Mouse (Mus musculus): ENCODE data around the gene Rap1gap2. TPM values are rescaled to one million over a fixed set of nuclear protein-coding genes. Genes with fewer than 3 reads are reported as not detected.

Gene Rap1gap2
- polyA plus RNA-seq, 1 experiment from 2014 or later, result 6.6 TPM

GRCm38 (mm10) chr11:74393489-74393888 lies 217.2 kb downstream of the Rap1gap2 start:
- Histone ChIP-seq H3K9me3 (replicated peaks; ENCODE audit: control insufficient read depth, low read length) (no peaks in the 10 kb centered on the region), H3K4me3 (ENCODE audit: low read depth, low read length) (no peak overlapping the region), H3K27ac (ENCODE audit: low read depth, low read length) (no peak overlapping the region), H3K4me1 (ENCODE audit: control insufficient read depth, insufficient read depth, low read length) (peaks cover 10% of the 10 kb centered on the region; the same call in 1 of the 2 replicates), H3K4me2 (no peak overlapping the region), H3K27me3 (ENCODE audit: control insufficient read depth, insufficient read depth, low read length) (no peaks in the 10 kb centered on the region), H3K36me3 (ENCODE audit: control insufficient read depth, insufficient read depth, low read length) (no peaks in the 10 kb centered on the region), H3K9ac (ENCODE audit: low read depth, low read length) (no peak overlapping the region)
- 0 out of 2 replicates have a peak, but pooled peaks have one; percentile 33 for ATAC-seq (replicated peaks; ENCODE audit: insufficient number of reproducible peaks, low FRiP score, low TSS enrichment)
- WGBS (ENCODE audit: insufficient replicate concordance), result 69% methylated on average over 5 of the region's 5 CpGs

GRCm38 (mm10) chr11:74392903-74393302 lies 217.8 kb downstream of the Rap1gap2 start:
- Histone ChIP-seq H3K27ac (ENCODE audit: low read depth, low read length) (no peak overlapping the region), H3K27me3 (ENCODE audit: control insufficient read depth, insufficient read depth, low read length) (no peaks in the 10 kb centered on the region), H3K9me3 (replicated peaks; ENCODE audit: control insufficient read depth, low read length) (no peaks in the 10 kb centered on the region), H3K9ac (ENCODE audit: low read depth, low read length) (no peak overlapping the region), H3K4me1 (ENCODE audit: control insufficient read depth, insufficient read depth, low read length) (peaks cover 10% of the 10 kb centered on the region; the same call in 1 of the 2 replicates), H3K36me3 (ENCODE audit: control insufficient read depth, insufficient read depth, low read length) (no peaks in the 10 kb centered on the region), H3K4me3 (ENCODE audit: low read depth, low read length) (no peak overlapping the region), H3K4me2 (no peak overlapping the region)
- ATAC-seq (replicated peaks; ENCODE audit: insufficient number of reproducible peaks, low FRiP score, low TSS enrichment), result no peak
- 74% methylated on average over 6 of the region's 6 CpGs for WGBS (ENCODE audit: insufficient replicate concordance)

DNA sequence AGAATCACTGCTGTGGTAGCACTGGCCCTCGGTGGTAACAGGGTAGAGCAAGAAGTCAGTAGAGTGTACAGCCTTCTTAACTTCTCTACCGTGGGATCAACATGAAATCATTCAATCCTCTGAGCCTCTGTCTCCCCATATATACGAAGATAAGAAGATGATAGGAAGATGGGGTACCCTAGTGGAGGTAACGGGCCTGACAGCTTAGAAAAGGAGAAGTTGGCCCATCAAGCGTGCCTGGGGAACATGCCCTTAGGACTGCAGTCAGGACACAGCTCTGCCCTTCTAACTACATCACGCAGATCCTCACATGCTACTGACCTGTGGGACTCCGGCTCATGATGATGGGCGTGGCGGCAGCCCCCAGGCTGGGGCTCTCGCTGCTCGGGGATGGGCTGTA lies 218.8 kb downstream of the Rap1gap2 start:
- Histone ChIP-seq H3K27me3 (ENCODE audit: control insufficient read depth, insufficient read depth, low read length) (no peaks in the 10 kb centered on the region), H3K4me1 (ENCODE audit: control insufficient read depth, insufficient read depth, low read length) (peaks cover 10% of the 10 kb centered on the region; the same call in 1 of the 2 replicates), H3K27ac (ENCODE audit: low read depth, low read length) (no peak overlapping the region), H3K36me3 (ENCODE audit: control insufficient read depth, insufficient read depth, low read length) (no peaks in the 10 kb centered on the region), H3K9me3 (replicated peaks; ENCODE audit: control insufficient read depth, low read length) (no peaks in the 10 kb centered on the region), H3K4me2 (no peak overlapping the region), H3K4me3 (ENCODE audit: low read depth, low read length) (no peak overlapping the region), H3K9ac (ENCODE audit: low read depth, low read length) (no peak overlapping the region)
- ATAC-seq (replicated peaks; ENCODE audit: insufficient number of reproducible peaks, low FRiP score, low TSS enrichment), result no peak
- WGBS (ENCODE audit: insufficient replicate concordance), result 83% methylated on average over 11 of the region's 11 CpGs

GRCm38 (mm10) chr11:74387203-74387602 lies 223.5 kb downstream of the Rap1gap2 start:
- 72% methylated on average over 5 of the region's 5 CpGs for WGBS (ENCODE audit: insufficient replicate concordance)
- no peak for ATAC-seq (replicated peaks; ENCODE audit: insufficient number of reproducible peaks, low FRiP score, low TSS enrichment)

DNA sequence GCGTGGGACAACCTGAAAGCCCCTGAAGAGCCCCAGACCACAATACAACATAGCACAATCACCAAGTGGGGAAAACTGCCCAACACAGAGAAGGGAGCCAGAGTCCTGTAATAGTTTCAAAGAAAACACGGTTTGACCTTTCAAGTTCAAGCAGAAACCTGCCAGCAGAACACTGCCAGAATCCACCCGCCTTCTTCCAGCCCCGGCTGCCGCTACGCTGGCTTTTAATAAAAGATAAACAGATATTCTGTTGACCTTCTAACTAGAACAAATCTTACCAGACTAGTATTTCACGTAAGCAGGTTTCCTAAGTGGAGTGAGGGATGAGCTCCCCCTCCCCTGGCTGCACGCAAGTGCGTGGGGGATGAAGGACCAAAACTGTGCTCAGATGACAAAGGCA lies 225.0 kb downstream of the Rap1gap2 start:
- H3K9me3 ChIP-seq (replicated peaks; ENCODE audit: control insufficient read depth, low read length), result no peaks in the 10 kb centered on the region
- no peak for ATAC-seq (replicated peaks; ENCODE audit: insufficient number of reproducible peaks, low FRiP score, low TSS enrichment)
- H3K9ac ChIP-seq (ENCODE audit: low read depth, low read length), result no peak overlapping the region
- no peak overlapping the region for H3K4me3 ChIP-seq (ENCODE audit: low read depth, low read length)
- no peak overlapping the region for H3K4me2 ChIP-seq
- no peaks in the 10 kb centered on the region for H3K4me1 ChIP-seq (ENCODE audit: control insufficient read depth, insufficient read depth, low read length)
- H3K36me3 ChIP-seq (ENCODE audit: control insufficient read depth, insufficient read depth, low read length), result no peaks in the 10 kb centered on the region
- H3K27me3 ChIP-seq (ENCODE audit: control insufficient read depth, insufficient read depth, low read length), result no peaks in the 10 kb centered on the region
- WGBS (ENCODE audit: insufficient replicate concordance), result 81% methylated on average over 9 of the region's 9 CpGs
- no peak overlapping the region for H3K27ac ChIP-seq (ENCODE audit: low read depth, low read length)

More at GRCm38 (mm10) chr11:74387203-74387602, 223.5 kb downstream of the Rap1gap2 start:
- Histone ChIP-seq H3K4me3 (ENCODE audit: low read depth, low read length) (no peak overlapping the region), H3K9ac (ENCODE audit: low read depth, low read length) (no peak overlapping the region), H3K27me3 (ENCODE audit: control insufficient read depth, insufficient read depth, low read length) (no peaks in the 10 kb centered on the region), H3K36me3 (ENCODE audit: control insufficient read depth, insufficient read depth, low read length) (no peaks in the 10 kb centered on the region), H3K27ac (ENCODE audit: low read depth, low read length) (no peak overlapping the region), H3K4me2 (no peak overlapping the region), H3K4me1 (ENCODE audit: control insufficient read depth, insufficient read depth, low read length) (no peaks in the 10 kb centered on the region), H3K9me3 (replicated peaks; ENCODE audit: control insufficient read depth, low read length) (no peaks in the 10 kb centered on the region)

DNA sequence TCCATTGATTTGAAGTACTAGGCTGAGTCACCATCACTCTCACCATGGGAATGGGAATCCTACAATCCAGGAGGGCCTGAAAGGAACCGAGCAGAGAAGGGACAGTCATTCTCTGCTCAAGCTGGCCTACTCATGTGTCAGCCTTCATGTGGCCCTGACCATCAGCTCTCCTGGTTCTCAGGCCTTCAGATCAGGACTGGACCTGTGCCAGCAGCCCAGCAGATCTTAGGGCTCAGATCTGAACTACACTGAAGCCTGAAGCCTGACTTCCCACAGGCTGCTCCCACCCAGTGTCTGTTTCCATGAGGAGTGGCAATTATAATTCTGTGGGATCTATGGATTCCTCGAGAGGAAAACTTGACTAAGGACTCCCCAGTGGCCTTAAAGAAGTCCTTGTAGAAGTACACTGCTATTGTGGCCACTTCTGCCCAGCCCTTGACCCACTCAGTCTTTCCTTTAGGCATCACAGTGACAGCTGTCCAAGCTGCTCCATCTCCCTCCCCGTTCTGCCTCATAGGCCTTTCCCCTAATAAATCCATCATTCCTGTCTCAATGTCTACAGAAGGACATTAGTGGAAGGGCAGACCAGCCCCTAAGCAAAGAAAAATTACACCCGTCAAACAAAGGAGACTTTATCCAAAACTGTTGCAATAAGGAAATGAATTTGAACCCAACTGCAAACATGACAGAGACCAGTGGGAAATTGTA lies 231.4 kb downstream of the Rap1gap2 start:
- Histone ChIP-seq H3K27ac (ENCODE audit: low read depth, low read length) (no peak overlapping the region), H3K4me1 (ENCODE audit: control insufficient read depth, insufficient read depth, low read length) (no peaks in the 10 kb centered on the region), H3K27me3 (ENCODE audit: control insufficient read depth, insufficient read depth, low read length) (no peaks in the 10 kb centered on the region), H3K36me3 (ENCODE audit: control insufficient read depth, insufficient read depth, low read length) (no peaks in the 10 kb centered on the region), H3K9ac (ENCODE audit: low read depth, low read length) (no peak overlapping the region), H3K9me3 (replicated peaks; ENCODE audit: control insufficient read depth, low read length) (no peaks in the 10 kb centered on the region), H3K4me2 (no peak overlapping the region), H3K4me3 (ENCODE audit: low read depth, low read length) (no peak overlapping the region)
- 54% methylated on average over 4 of the region's 4 CpGs for WGBS (ENCODE audit: insufficient replicate concordance)
- no peak for ATAC-seq (replicated peaks; ENCODE audit: insufficient number of reproducible peaks, low FRiP score, low TSS enrichment)

GRCm38 (mm10) chr11:74376847-74377246 lies 233.9 kb downstream of the Rap1gap2 start:
- Histone ChIP-seq H3K27me3 (ENCODE audit: control insufficient read depth, insufficient read depth, low read length) (no peaks in the 10 kb centered on the region), H3K9ac (ENCODE audit: low read depth, low read length) (no peak overlapping the region), H3K4me1 (ENCODE audit: control insufficient read depth, insufficient read depth, low read length) (no peaks in the 10 kb centered on the region), H3K4me2 (no peak overlapping the region), H3K27ac (ENCODE audit: low read depth, low read length) (no peak overlapping the region), H3K4me3 (ENCODE audit: low read depth, low read length) (no peak overlapping the region), H3K9me3 (replicated peaks; ENCODE audit: control insufficient read depth, low read length) (no peaks in the 10 kb centered on the region), H3K36me3 (ENCODE audit: control insufficient read depth, insufficient read depth, low read length) (no peaks in the 10 kb centered on the region)
- WGBS (ENCODE audit: insufficient replicate concordance), result 63% methylated on average over 3 of the region's 3 CpGs
- peak; percentile 46; the same call in 1 of the 2 replicates for ATAC-seq (replicated peaks; ENCODE audit: insufficient number of reproducible peaks, low FRiP score, low TSS enrichment)

DNA sequence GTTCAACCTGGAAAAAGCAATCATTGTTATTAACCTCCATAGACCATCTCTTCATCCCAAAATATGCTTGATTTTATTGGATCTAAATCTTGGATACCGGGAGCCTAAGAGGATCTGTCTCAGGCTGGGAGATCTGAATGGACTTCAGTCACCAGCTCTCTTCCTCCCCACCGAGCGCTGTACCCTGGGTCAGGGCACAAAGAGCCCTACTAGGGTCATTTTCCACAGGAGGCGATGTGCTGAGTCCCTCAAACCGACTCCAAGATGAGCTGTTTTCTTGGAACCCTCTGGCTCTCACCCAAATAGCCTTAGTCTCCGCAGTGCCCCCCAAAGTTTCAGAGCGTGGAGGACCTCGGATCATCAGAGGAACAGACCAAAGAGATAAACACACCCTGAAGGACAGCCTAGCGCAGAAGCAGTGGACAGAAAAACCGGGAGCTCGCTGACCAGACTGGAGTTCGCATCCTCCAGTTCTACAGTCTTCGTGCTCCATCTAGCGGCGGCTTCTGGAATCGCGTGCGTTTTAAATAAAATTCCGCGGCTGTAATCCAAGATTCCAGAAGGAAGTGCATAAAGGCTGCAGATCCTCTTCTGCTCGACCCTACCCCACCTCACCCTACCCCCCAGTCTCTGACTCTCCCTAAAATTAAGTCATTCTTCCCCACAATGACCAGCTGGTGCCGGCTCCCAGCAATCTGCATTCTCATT lies 239.2 kb downstream of the Rap1gap2 start:
- 14% methylated on average over 22 of the region's 22 CpGs for WGBS (ENCODE audit: insufficient replicate concordance)

More for the DNA sequence above, 239.2 kb downstream of the Rap1gap2 start:
- Histone ChIP-seq H3K9me3 (replicated peaks; ENCODE audit: control insufficient read depth, low read length) (no peaks in the 10 kb centered on the region), H3K27me3 (ENCODE audit: control insufficient read depth, insufficient read depth, low read length) (peaks cover 10% of the 10 kb centered on the region), H3K27ac (ENCODE audit: low read depth, low read length) (no peak overlapping the region), H3K4me2 (no peak overlapping the region), H3K4me1 (ENCODE audit: control insufficient read depth, insufficient read depth, low read length) (no peaks in the 10 kb centered on the region), H3K4me3 (ENCODE audit: low read depth, low read length) (no peak overlapping the region), H3K36me3 (ENCODE audit: control insufficient read depth, insufficient read depth, low read length) (no peaks in the 10 kb centered on the region), H3K9ac (ENCODE audit: low read depth, low read length) (no peak overlapping the region)
- ATAC-seq (replicated peaks; ENCODE audit: insufficient number of reproducible peaks, low FRiP score, low TSS enrichment), result no peak

Data from heart, embryonic 11.5 days (tissue).